Mouse (Mus musculus): ENCODE measurements around the gene Pkhd1. TPM values are rescaled to one million over a fixed set of nuclear protein-coding genes. Genes with fewer than 3 reads are reported as not detected.

Gene Pkhd1
- polyA plus RNA-seq, 1 experiment: 1.1 TPM

DNA sequence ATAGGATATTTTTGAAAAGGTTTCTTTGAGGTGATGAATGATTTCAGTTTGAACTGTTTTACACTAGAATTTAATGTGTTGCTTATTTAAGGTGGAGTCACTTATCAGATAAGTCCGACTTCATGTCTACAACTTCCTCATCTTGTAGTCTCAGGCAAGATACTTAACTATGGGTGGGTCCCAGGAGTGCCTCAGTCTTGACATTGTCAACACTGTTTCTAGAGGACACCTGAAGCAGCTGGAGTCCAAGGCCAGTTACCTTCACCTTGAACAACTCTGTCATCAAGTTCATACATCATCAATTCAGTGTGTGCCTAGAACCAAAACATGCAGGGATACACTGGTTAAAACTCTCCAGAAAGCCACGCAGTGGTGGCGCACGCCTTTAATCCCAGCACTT is 5.5 kb upstream of the Pkhd1 start:
- Histone ChIP-seq H3K4me2 (ENCODE audit: low read depth) (peak overlapping the region; percentile 26), H3ac (ENCODE audit: control insufficient read depth, insufficient read length) (no peak overlapping the region), H3K4me3 (no peak overlapping the region), H3K36me3 (ENCODE audit: control insufficient read depth, insufficient read depth) (no peaks in the 10 kb centered on the region), H3K27me3 (ENCODE audit: control insufficient read depth, insufficient read depth, insufficient read length) (no peaks in the 10 kb centered on the region), H3K79me2 (ENCODE audit: control insufficient read depth, insufficient read depth) (no peaks in the 10 kb centered on the region)
- TF ChIP-seq TCF3 (IDR thresholded peaks at IDR 0.05; ENCODE audit: insufficient read length, low read depth): no peak
- TF ChIP-seq MYOD1 (IDR thresholded peaks at IDR 0.05; ENCODE audit: control insufficient read depth in 1 of 3, insufficient read length in 2 of 3, low read depth in 2 of 3): no peak
- TF ChIP-seq MYOG (IDR thresholded peaks at IDR 0.05; ENCODE audit: control insufficient read depth in 1 of 3, insufficient read depth in 1 of 3, insufficient read length in 2 of 3, low read depth in 2 of 3): no peak
- no peak for TF ChIP-seq USF1 (IDR thresholded peaks at IDR 0.05; ENCODE audit: low read depth)
- no peak for TF ChIP-seq E2F4 (IDR thresholded peaks at IDR 0.05; ENCODE audit: insufficient read depth)
- TF ChIP-seq POLR2A (IDR thresholded peaks at IDR 0.05; ENCODE audit: insufficient read length, low read depth): no peak
- TF ChIP-seq CEBPB (IDR thresholded peaks at IDR 0.05; ENCODE audit: insufficient read depth, poor library complexity, severe bottlenecking): no peak
- no peak for TF ChIP-seq MAX (IDR thresholded peaks at IDR 0.05; ENCODE audit: low read depth)
- TF ChIP-seq TCF12 (IDR thresholded peaks at IDR 0.05; ENCODE audit: insufficient read depth, poor library complexity, severe bottlenecking): no peak
- TF ChIP-seq REST (IDR thresholded peaks at IDR 0.05; ENCODE audit: insufficient read depth, insufficient read length): no peak
- no peak for TF ChIP-seq POLR2AphosphoS2 (IDR thresholded peaks at IDR 0.05; ENCODE audit: insufficient read length, low read depth)
- no peak for TF ChIP-seq SRF (IDR thresholded peaks at IDR 0.05; ENCODE audit: control insufficient read depth, insufficient read length, low read depth)

DNA sequence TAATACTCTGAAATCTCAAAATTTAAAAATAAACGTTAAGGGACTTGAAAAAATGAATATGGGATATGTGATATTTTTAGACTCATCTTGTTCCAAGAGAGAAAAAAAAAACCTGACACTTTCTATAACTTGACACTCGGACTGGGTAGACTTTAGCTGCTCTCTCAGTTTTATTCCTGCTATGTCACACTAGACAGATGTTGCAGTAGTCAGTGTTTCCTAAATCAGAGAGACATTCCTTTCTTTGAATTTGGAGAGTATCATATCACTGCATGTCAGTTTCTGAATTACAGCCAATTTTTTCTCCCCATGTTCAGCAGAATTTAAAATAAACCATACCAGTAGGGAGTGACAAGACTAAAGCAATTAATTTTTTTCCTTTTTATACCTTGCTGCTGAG is 2.7 kb upstream of the Pkhd1 start:
- H3ac ChIP-seq (ENCODE audit: control insufficient read depth, insufficient read length): no peak overlapping the region
- no peaks in the 10 kb centered on the region for H3K79me2 ChIP-seq (ENCODE audit: control insufficient read depth, insufficient read depth)
- TF ChIP-seq SRF (IDR thresholded peaks at IDR 0.05; ENCODE audit: control insufficient read depth, insufficient read length, low read depth) (no peak), MYOD1 (IDR thresholded peaks at IDR 0.05; ENCODE audit: control insufficient read depth in 1 of 3, insufficient read length in 2 of 3, low read depth in 2 of 3) (no peak), MAX (IDR thresholded peaks at IDR 0.05; ENCODE audit: low read depth) (no peak), TCF3 (IDR thresholded peaks at IDR 0.05; ENCODE audit: insufficient read length, low read depth) (no peak), E2F4 (IDR thresholded peaks at IDR 0.05; ENCODE audit: insufficient read depth) (no peak), REST (IDR thresholded peaks at IDR 0.05; ENCODE audit: insufficient read depth, insufficient read length) (no peak), TCF12 (IDR thresholded peaks at IDR 0.05; ENCODE audit: insufficient read depth, poor library complexity, severe bottlenecking) (no peak), POLR2AphosphoS2 (IDR thresholded peaks at IDR 0.05; ENCODE audit: insufficient read length, low read depth) (no peak), POLR2A (IDR thresholded peaks at IDR 0.05; ENCODE audit: insufficient read length, low read depth) (no peak), USF1 (IDR thresholded peaks at IDR 0.05; ENCODE audit: low read depth) (no peak), MYOG (IDR thresholded peaks at IDR 0.05; ENCODE audit: control insufficient read depth in 1 of 3, insufficient read depth in 1 of 3, insufficient read length in 2 of 3, low read depth in 2 of 3) (no peak), CEBPB (IDR thresholded peaks at IDR 0.05; ENCODE audit: insufficient read depth, poor library complexity, severe bottlenecking) (no peak)
- no peaks in the 10 kb centered on the region for H3K36me3 ChIP-seq (ENCODE audit: control insufficient read depth, insufficient read depth)
- H3K4me2 ChIP-seq (ENCODE audit: low read depth): peak overlapping the region; percentile 60
- no peaks in the 10 kb centered on the region for H3K27me3 ChIP-seq (ENCODE audit: control insufficient read depth, insufficient read depth, insufficient read length)
- no peak overlapping the region for H3K4me3 ChIP-seq

DNA sequence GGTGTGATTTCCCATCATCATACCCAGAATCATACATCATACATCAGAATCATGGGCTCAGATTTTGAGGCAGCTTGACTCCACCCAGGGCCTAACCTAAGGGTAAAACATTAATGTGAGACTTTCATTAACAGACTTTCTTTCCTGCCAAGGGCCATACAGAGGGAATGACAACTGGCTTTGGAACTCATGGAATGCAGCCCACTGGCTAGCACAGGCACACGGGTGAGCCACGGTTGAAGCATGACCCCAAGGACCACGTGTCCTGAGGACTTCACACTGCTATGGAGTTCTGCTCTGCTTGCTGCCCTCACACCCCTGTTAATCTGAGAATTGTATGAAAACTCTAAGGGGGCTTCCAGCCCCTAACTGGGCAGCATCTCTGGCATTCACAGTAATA is 1.5 kb upstream of the Pkhd1 start:
- TF ChIP-seq USF1 (IDR thresholded peaks at IDR 0.05; ENCODE audit: low read depth) (peak; percentile 72), POLR2AphosphoS2 (IDR thresholded peaks at IDR 0.05; ENCODE audit: insufficient read length, low read depth) (no peak), REST (IDR thresholded peaks at IDR 0.05; ENCODE audit: insufficient read depth, insufficient read length) (no peak), SRF (IDR thresholded peaks at IDR 0.05; ENCODE audit: control insufficient read depth, insufficient read length, low read depth) (no peak), TCF12 (IDR thresholded peaks at IDR 0.05; ENCODE audit: insufficient read depth, poor library complexity, severe bottlenecking) (peak; percentile 9), MAX (IDR thresholded peaks at IDR 0.05; ENCODE audit: low read depth) (peak; percentile 35), MYOG (IDR thresholded peaks at IDR 0.05; ENCODE audit: control insufficient read depth in 1 of 3, insufficient read depth in 1 of 3, insufficient read length in 2 of 3, low read depth in 2 of 3) (peak in 2 of 3 experiments; percentile 51 to 85), CEBPB (IDR thresholded peaks at IDR 0.05; ENCODE audit: insufficient read depth, poor library complexity, severe bottlenecking) (no peak), E2F4 (IDR thresholded peaks at IDR 0.05; ENCODE audit: insufficient read depth) (no peak), POLR2A (IDR thresholded peaks at IDR 0.05; ENCODE audit: insufficient read length, low read depth) (peak; percentile 46), TCF3 (IDR thresholded peaks at IDR 0.05; ENCODE audit: insufficient read length, low read depth) (no peak), MYOD1 (IDR thresholded peaks at IDR 0.05; ENCODE audit: control insufficient read depth in 1 of 3, insufficient read length in 2 of 3, low read depth in 2 of 3) (peak in 2 of 3 experiments; percentile 55 to 75)
- Histone ChIP-seq H3ac (ENCODE audit: control insufficient read depth, insufficient read length) (no peak overlapping the region), H3K4me3 (no peak overlapping the region), H3K79me2 (ENCODE audit: control insufficient read depth, insufficient read depth) (no peaks in the 10 kb centered on the region), H3K27me3 (ENCODE audit: control insufficient read depth, insufficient read depth, insufficient read length) (no peaks in the 10 kb centered on the region), H3K36me3 (ENCODE audit: control insufficient read depth, insufficient read depth) (no peaks in the 10 kb centered on the region), H3K4me2 (ENCODE audit: low read depth) (peak overlapping the region; percentile 46)

DNA sequence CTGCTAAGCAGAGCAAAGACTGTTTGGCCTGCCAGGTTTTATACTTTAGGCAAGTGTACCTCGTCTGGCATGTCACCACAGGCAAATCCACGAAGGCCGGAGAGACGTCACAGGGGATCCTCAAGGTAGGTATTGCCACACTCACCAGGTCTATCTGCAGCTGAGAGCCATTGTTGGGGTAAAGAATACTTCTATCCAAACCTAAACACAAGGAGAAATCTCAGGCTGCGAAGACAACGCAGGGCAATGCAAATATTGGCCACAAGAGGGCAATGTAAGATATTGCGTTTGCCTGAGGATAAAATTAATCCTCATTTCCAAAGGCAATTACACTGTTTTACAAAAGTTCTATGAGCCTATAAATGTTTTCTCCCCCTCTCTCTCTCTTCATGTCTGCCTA is 5.2 kb downstream of the Pkhd1 start:
- Histone ChIP-seq H3K4me2 (ENCODE audit: low read depth) (peak overlapping the region; percentile 65), H3K36me3 (ENCODE audit: control insufficient read depth, insufficient read depth) (peaks cover 5% of the 10 kb centered on the region), H3K27me3 (ENCODE audit: control insufficient read depth, insufficient read depth, insufficient read length) (no peaks in the 10 kb centered on the region), H3ac (ENCODE audit: control insufficient read depth, insufficient read length) (no peak overlapping the region), H3K79me2 (ENCODE audit: control insufficient read depth, insufficient read depth) (no peaks in the 10 kb centered on the region), H3K4me3 (no peak overlapping the region)
- no peak for TF ChIP-seq MYOG (IDR thresholded peaks at IDR 0.05; ENCODE audit: control insufficient read depth in 1 of 3, insufficient read depth in 1 of 3, insufficient read length in 2 of 3, low read depth in 2 of 3)
- TF ChIP-seq MAX (IDR thresholded peaks at IDR 0.05; ENCODE audit: low read depth): no peak
- TF ChIP-seq MYOD1 (IDR thresholded peaks at IDR 0.05; ENCODE audit: control insufficient read depth in 1 of 3, insufficient read length in 2 of 3, low read depth in 2 of 3): no peak
- no peak for TF ChIP-seq TCF3 (IDR thresholded peaks at IDR 0.05; ENCODE audit: insufficient read length, low read depth)
- no peak for TF ChIP-seq E2F4 (IDR thresholded peaks at IDR 0.05; ENCODE audit: insufficient read depth)
- TF ChIP-seq CEBPB (IDR thresholded peaks at IDR 0.05; ENCODE audit: insufficient read depth, poor library complexity, severe bottlenecking): no peak
- no peak for TF ChIP-seq SRF (IDR thresholded peaks at IDR 0.05; ENCODE audit: control insufficient read depth, insufficient read length, low read depth)
- no peak for TF ChIP-seq USF1 (IDR thresholded peaks at IDR 0.05; ENCODE audit: low read depth)
- TF ChIP-seq POLR2AphosphoS2 (IDR thresholded peaks at IDR 0.05; ENCODE audit: insufficient read length, low read depth): no peak
- no peak for TF ChIP-seq TCF12 (IDR thresholded peaks at IDR 0.05; ENCODE audit: insufficient read depth, poor library complexity, severe bottlenecking)
- no peak for TF ChIP-seq REST (IDR thresholded peaks at IDR 0.05; ENCODE audit: insufficient read depth, insufficient read length)
- no peak for TF ChIP-seq POLR2A (IDR thresholded peaks at IDR 0.05; ENCODE audit: insufficient read length, low read depth)
